Mouse (Mus musculus): ENCODE measurements at regions not wholly inside any gene's neighbourhood (a gene's known extent, or its start where the extent isn't known, plus 50 kb on each side); places are given as distances from the start of the nearest gene placed in this dataset.

DNA sequence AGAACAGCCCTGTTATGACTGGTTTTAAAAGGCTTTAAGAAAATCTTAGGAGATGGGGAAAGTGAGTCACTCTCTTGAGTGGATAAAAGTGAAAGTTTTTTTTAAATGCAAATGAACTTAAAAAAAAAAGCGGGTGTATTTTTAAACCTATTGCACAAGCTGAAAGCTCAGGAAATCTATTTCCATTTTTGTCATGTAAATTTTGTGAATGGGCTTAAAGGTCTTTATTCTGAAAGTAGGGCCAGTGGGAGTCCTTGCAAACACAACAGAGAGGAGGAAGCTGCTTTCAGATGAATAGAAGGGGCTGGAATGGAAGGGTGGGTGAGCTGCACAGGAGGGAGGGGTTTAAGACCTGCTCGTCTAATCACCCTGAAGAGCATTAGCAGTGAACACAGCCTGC, 62.9 kb downstream of the Fam84a start:
- no peak for DNase-seq

DNA sequence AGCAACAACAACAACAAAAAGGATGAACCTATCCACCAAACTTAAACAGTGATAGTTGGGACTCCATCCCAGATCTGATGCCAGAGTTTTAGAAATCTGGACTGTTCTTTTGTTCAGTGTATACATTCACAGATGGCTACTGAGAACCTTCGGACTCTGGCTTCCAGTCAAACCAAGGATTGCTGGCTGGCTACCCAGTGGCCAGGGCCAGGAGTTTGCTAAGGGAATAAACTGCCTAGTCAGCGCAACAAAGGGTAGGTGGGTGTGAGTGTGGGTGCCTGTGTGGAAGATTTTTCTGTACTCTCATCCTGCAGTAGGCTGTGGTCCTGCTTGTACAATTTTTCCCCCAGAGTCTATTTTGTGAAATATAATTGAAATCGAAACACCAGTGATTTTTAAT, 69.1 kb downstream of the Fam84a start:
- DNase-seq = peak; percentile 41 to 69

DNA sequence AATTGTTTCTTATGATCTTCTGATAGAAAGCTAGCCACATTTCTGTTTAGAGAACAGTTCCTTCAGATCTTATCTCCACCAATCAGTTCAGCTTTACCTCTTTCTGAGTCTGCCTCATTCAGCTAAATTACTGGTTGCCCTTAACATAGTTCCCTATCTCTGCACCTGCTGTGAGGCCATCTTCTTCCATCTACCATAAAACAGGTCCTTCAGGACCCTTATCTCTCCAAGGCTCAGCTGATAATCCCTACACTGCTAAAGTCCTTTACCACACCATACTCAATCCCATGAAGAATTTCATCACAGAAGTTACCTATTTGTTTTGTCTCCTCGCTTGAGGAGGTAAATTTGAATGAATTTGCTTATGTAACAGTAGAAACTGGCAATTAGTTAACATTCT, 72.0 kb downstream of the Fam84a start:
- DNase-seq = no peak

DNA sequence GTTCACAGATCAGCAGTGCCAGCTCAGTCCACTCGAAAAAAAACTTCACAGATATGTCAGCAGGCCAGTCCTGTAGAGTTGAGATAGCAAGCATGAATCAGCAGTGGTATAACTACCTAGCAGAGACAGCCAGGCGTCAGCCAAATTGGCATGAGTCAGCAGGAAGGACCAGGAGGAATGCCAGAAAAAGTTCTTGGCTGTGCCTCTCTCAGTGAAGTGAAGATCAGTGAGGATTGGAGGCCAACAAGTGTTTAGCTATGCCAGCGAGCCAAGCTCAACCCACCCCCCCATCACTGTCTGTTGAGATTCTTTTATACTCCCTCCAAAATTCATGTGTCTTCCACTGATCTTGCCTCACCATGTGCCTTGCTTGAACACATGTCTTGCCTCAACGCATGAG, 82.8 kb downstream of the Fam84a start:
- peak; percentile 17 to 46 for DNase-seq

GRCm38 (mm10) chr12:14065401-14065800, 86.5 kb downstream of the Fam84a start:
- no peak for DNase-seq

GRCm38 (mm10) chr12:14063276-14063675, 88.6 kb downstream of the Fam84a start:
- DNase-seq = no peak

DNA sequence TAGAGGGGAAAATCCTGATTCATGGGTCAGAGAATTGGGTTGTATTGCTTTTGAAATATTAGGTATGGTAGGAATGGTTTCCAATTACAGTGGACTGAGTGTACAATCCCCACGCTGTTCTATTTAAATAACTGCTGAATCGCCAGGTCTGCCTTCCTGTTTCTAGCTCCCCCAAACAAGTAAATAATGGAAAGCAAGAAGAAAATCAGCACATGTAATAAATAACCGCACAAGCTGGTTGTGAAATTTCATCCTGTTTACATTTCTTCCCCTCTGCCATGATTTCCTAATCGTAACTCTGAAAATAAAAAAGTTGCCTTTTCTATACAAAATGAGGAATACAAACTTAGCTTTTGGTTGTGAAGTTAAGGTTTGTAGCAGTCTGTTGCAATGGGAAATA, 95.7 kb downstream of the Fam84a start:
- DNase-seq = no peak

GRCm38 (mm10) chr12:14032363-14032762, 119.5 kb downstream of the Fam84a start:
- no peak for DNase-seq

DNA sequence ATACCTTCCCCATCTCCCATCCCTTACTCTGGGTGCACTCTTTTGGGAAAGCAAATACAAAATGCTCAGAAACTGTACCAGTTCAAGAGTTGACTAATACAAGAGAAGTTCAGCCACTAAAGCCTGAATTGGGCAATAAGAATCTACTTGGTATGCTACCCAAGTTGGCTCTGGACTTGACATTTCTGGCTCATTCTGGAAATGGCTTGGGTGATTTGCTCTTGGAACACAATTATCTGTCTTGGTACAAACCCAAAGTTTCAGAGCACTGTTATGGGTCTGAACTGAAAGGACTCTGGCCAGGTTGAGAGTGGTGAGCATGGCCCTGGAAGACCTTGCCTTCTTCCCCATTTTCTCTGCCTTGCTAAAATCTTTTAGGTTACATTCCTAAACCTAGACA, 136.6 kb downstream of the Fam84a start:
- DNase-seq = peak in 1 of 2 experiments; percentile 47

GRCm38 (mm10) chr12:14005991-14006390, 145.9 kb downstream of the Fam84a start:
- DNase-seq = no peak

- peak in 1 of 2 experiments; percentile 11 for DNase-seq
Observed at GRCm38 (mm10) chr12:14001672-14002071, 150.2 kb downstream of the Fam84a start.

GRCm38 (mm10) chr12:13984396-13984776, 167.5 kb downstream of the Fam84a start:
- DNase-seq = no peak

- DNase-seq = no peak
Observed at GRCm38 (mm10) chr12:13983631-13984395, 168.0 kb downstream of the Fam84a start.

GRCm38 (mm10) chr12:13964537-13964936, 187.3 kb downstream of the Fam84a start:
- no peak for DNase-seq

DNA sequence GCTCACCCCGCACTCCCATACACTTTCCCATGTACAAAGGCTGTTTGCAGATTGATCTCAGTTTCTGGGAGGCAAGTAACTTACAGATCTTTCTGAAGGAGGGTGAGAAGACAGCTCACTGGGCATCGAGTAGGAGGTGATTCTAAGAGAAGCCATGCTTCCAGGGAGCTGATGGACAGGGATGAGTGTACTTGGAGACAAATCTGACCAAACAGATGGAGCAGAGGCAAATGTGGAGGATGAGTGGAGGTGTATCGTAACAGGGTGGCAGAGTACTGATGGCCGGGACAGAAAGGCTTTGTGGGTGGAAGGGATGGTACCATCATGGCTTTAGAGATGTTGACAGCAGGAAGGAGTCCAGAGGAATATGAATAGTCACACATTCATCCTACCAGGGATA, 212.4 kb downstream of the Fam84a start:
- no peak for DNase-seq

- no peak for DNase-seq
Observed at GRCm38 (mm10) chr12:13921066-13921465, 230.8 kb downstream of the Fam84a start.

DNA sequence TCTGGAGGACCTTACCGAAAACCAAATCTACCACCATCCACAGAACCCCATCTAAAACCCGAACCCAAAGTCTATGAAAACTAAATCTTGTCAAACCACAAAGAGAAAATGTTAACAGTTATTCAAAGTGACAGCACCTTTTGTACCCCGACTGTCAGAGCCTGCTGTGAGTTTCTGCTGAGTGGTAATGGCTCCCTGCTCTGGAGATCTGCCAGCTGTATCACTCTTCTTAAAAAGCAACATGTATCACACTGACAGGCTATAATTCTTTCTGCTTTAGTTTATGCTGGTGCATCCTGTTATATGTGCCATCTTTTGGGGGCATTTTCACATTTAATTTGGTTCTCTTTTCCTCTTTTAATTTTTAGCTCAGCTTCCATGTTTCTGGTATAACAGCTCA, 268.5 kb downstream of the Fam84a start:
- DNase-seq = peak; percentile 7 to 10

GRCm38 (mm10) chr12:13869161-13869560, 282.7 kb downstream of the Fam84a start:
- no peak for DNase-seq

- DNase-seq = no peak
Observed at GRCm38 (mm10) chr12:13861226-13861625, 290.6 kb downstream of the Fam84a start.

DNA sequence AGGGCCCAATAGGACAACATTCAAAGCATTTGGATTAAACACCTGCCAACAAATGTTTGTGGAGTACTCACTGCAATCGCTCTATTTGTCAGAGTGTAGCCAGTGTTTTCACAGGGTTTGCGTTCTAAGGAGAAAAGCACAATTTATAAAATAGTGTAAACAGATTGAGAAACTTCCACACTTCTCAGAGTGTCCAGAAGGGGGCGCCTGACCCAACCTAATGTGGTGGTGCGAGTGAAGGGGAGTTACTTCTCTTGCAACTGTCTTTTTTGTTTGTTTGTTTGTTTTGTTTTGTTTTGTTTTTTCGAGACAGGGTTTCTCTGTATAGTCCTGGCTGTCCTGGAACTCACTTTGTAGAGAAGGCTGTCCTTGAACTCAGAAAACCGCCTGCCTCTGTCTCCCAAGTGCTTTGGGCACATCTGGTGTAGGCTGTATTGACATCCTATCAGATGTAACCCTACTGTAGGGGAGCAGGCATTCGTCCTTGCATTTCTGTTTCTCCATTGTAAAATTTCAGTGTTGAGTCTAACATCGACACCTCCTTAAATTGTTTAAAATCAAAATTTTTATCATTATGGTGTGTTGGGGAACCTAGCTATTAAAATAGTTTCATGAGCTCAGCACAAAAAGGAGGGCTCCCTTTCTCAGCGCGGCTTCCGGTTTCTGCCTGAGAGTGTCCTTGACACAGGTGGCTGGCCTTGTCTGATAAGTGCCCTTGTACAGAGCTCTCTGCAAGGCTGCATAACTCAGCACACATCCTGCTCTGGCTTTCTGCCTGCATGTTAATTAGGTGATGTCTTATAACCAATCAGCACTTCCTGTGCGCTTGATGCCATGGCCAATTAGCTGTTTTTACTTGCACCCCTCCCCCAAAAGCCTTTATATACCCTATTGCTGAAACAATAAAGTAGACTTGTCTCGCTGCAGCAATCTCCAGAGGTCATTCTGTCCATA, 307.0 kb downstream of the Fam84a start:
- peak; percentile 66 to 80 for DNase-seq

- DNase-seq = no peak
Observed at GRCm38 (mm10) chr12:13843423-13844080, 308.3 kb downstream of the Fam84a start.

DNA sequence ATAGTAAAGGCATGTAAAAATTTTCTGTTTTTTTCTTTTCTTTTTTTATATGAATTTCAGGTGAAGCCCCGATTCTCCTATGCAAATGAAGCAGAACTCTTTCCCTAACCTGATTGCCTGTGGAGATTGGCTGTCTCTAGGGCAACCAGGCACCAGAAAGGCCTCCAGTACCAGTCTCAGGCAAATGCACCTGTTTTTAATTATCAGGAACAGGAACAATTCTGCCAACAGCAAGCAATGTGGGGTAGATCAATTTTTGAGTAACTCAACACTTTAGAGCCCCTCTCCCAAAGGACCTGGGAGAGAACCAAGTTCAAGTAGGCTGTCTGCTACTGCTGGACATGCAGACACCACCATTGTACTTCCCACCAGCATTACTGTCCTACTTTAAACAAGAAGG, 310.6 kb downstream of the Fam84a start:
- no peak for DNase-seq

- no peak for DNase-seq
Observed at GRCm38 (mm10) chr12:13834723-13835122, 317.1 kb downstream of the Fam84a start.
